Mouse (Mus musculus) midbrain, embryonic 16.5 days (tissue): ENCODE results near the gene Begain. TPM values are rescaled to one million over a fixed set of nuclear protein-coding genes. Genes with fewer than 3 reads are reported as not detected.

ENCODE experiments used
- polyA plus RNA-seq: library from polyadenylated mRNA; unstranded; fragments of >200 nt; fragmentation: Nextera tagmentation; extraction: Ambion mirVana; gene quantifications from 2 replicates; pipeline ENCODE4 v1.2.1, GENCODE M21; 2015

Gene Begain
- polyA plus RNA-seq, 1 experiment from 2014 or later, result 25.4 TPM

Other genes starting within 250 kb of the Begain start
- gene Slc25a29, start 232.3 kb downstream of the Begain start, polyA plus RNA-seq, result 19.0 and 19.8 TPM in 2 replicates
- gene Slc25a47, start 232.2 kb downstream of the Begain start, polyA plus RNA-seq, result 6.4 and 8.2 TPM in 2 replicates
- gene Wdr25, start 174.6 kb downstream of the Begain start, polyA plus RNA-seq, result 4.9 and 6.3 TPM in 2 replicates
- gene Wars, start 174.0 kb downstream of the Begain start, polyA plus RNA-seq, result 105 and 109 TPM in 2 replicates